Mouse (Mus musculus) brain, adult 2 months (tissue): ENCODE results near the gene Fam227a.

Experiments
- DNase-seq: peaks from one replicate; pipeline ENCODE4 v3.0.0; 2011; ENCODE audit warnings: low read depth, low spot score

Fam227a gene

GRCm38 (mm10) chr15:79616729-79617128, 42.0 kb downstream of the Fam227a start:
- DNase-seq: no peak

- no peak for DNase-seq
Observed at GRCm38 (mm10) chr15:79615501-79615900, 43.3 kb downstream of the Fam227a start.

GRCm38 (mm10) chr15:79609226-79609625, 49.5 kb downstream of the Fam227a start:
- DNase-seq: no peak

GRCm38 (mm10) chr15:79608214-79608613, 50.5 kb downstream of the Fam227a start:
- DNase-seq: peak; percentile 72

- DNase-seq: peak; percentile 68
Observed at GRCm38 (mm10) chr15:79607757-79608156, 51.0 kb downstream of the Fam227a start.

- peak; percentile 60 for DNase-seq
Observed at GRCm38 (mm10) chr15:79606161-79606560, 52.6 kb downstream of the Fam227a start.

- DNase-seq: no peak
Observed at GRCm38 (mm10) chr15:79604990-79605665, 53.6 kb downstream of the Fam227a start, which contains the start of gene Dmc1. Gene Dmc1 (minus strand): TSS chr15:79605109.

- peak; percentile 84 for DNase-seq
Observed at GRCm38 (mm10) chr15:79600176-79600575, 58.6 kb downstream of the Fam227a start.

- DNase-seq: no peak
Observed at GRCm38 (mm10) chr15:79598715-79599114, 60.0 kb downstream of the Fam227a start.

GRCm38 (mm10) chr15:79581581-79581980, 77.2 kb downstream of the Fam227a start:
- no peak for DNase-seq

- peak; percentile 83 for DNase-seq
Observed at GRCm38 (mm10) chr15:79577671-79578426, 80.9 kb downstream of the Fam227a start.

GRCm38 (mm10) chr15:79576947-79577346, 81.8 kb downstream of the Fam227a start:
- no peak for DNase-seq

GRCm38 (mm10) chr15:79575543-79576222, 83.1 kb downstream of the Fam227a start:
- peak; percentile 69 for DNase-seq

- peak; percentile 90 for DNase-seq
Observed at GRCm38 (mm10) chr15:79562417-79562816, 96.3 kb downstream of the Fam227a start.

- peak; percentile 28 for DNase-seq
Observed at GRCm38 (mm10) chr15:79559649-79560048, 99.1 kb downstream of the Fam227a start.
